Comparison of ENCODE assay signal across 7 mouse cellular contexts in genomic region chrX:134162043-134162720, GRCm38 (mm10). TPM values are rescaled to one million over a fixed set of nuclear protein-coding genes. Genes with fewer than 3 reads are reported as not detected.
A peak's percentile ranks its signal among the peaks of the same experiment; 100 is the strongest.
DNase-seq lines count a peak whose midpoint lies in the region; ATAC-seq and TF ChIP-seq lines count a peak whose summit lies in the region.

TSS of gene Xkrx (minus strand) at chrX:134162076.

- ATAC-seq in intestine, embryonic 14.5 days (replicated peaks; ENCODE audit: low FRiP score, low TSS enrichment, low read depth), result no peak
- ATAC-seq in midbrain, embryonic 14.5 days (ENCODE audit: low FRiP score, low TSS enrichment), result no peak

- H3K27me3 ChIP-seq in E14TG2a.4 (ENCODE audit: insufficient read depth, low read length), result no peaks in the 10 kb centered on the region
- peaks cover 54% of the 10 kb centered on the region for H3K27me3 ChIP-seq in embryonic facial prominence, embryonic 10.5 days (replicated peaks; ENCODE audit: low read depth, poor library complexity, severe bottlenecking)
- no peaks in the 10 kb centered on the region for H3K27me3 ChIP-seq in intestine, embryonic 14.5 days (replicated peaks; ENCODE audit: control insufficient read depth, insufficient read depth, low read length)
- H3K27me3 ChIP-seq in midbrain, embryonic 14.5 days (ENCODE audit: control insufficient read depth, insufficient read depth, low read length), result no peaks in the 10 kb centered on the region

- 25% methylated on average over 16 of the region's 16 CpGs for WGBS in embryonic facial prominence, embryonic 10.5 days
- 19% methylated on average over 16 of the region's 16 CpGs for WGBS in intestine, embryonic 14.5 days
- WGBS in midbrain, embryonic 14.5 days, result 43% methylated on average over 16 of the region's 16 CpGs

- H3K9me3 ChIP-seq in E14TG2a.4 (ENCODE audit: low read length), result peaks cover 12% of the 10 kb centered on the region
- H3K9me3 ChIP-seq in embryonic facial prominence, embryonic 10.5 days, result no peaks in the 10 kb centered on the region
- no peaks in the 10 kb centered on the region for H3K9me3 ChIP-seq in intestine, embryonic 14.5 days (ENCODE audit: control insufficient read depth, low read length)
- no peaks in the 10 kb centered on the region for H3K9me3 ChIP-seq in midbrain, embryonic 14.5 days (ENCODE audit: control insufficient read depth, low read length)

- H3K27ac ChIP-seq in embryonic facial prominence, embryonic 10.5 days (replicated peaks), result no peak within 1 kb of the TSS
- H3K27ac ChIP-seq in intestine, embryonic 14.5 days (ENCODE audit: low read depth), result no peak within 1 kb of the TSS
- H3K27ac ChIP-seq in midbrain, embryonic 14.5 days (replicated peaks; ENCODE audit: low read depth, low read length), result no peak within 1 kb of the TSS

- peak within 1 kb of the TSS; percentile 45 for H3K4me2 ChIP-seq in intestine, embryonic 14.5 days (ENCODE audit: low read length)
- peak within 1 kb of the TSS; percentile 46 for H3K4me2 ChIP-seq in midbrain, embryonic 14.5 days (ENCODE audit: low read length)

- no peaks in the 10 kb centered on the region for H3K36me3 ChIP-seq in E14TG2a.4 (ENCODE audit: insufficient read depth, low read length)
- no peaks in the 10 kb centered on the region for H3K36me3 ChIP-seq in embryonic facial prominence, embryonic 10.5 days (replicated peaks)
- no peaks in the 10 kb centered on the region for H3K36me3 ChIP-seq in intestine, embryonic 14.5 days (ENCODE audit: control insufficient read depth, insufficient read depth, low read length)
- H3K36me3 ChIP-seq in midbrain, embryonic 14.5 days (ENCODE audit: control insufficient read depth, insufficient read depth, low read length), result no peaks in the 10 kb centered on the region

- no peak within 1 kb of the TSS for H3K9ac ChIP-seq in intestine, embryonic 14.5 days (ENCODE audit: low read length)
- 0 out of 2 replicates have a peak within 1 kb of the TSS, but pooled peaks have one; percentile 24 for H3K9ac ChIP-seq in midbrain, embryonic 14.5 days (replicated peaks; ENCODE audit: low read length)

- H3K4me3 ChIP-seq in E14TG2a.4 (replicated peaks; ENCODE audit: low read length), result peak within 1 kb of the TSS; percentile 29
- H3K4me3 ChIP-seq in embryonic facial prominence, embryonic 10.5 days, result peak within 1 kb of the TSS; percentile 47
- peak within 1 kb of the TSS; percentile 10; the same call in 1 of the 2 replicates for H3K4me3 ChIP-seq in intestine, embryonic 14.5 days (ENCODE audit: low read depth, low read length)
- peak within 1 kb of the TSS; percentile 30 for H3K4me3 ChIP-seq in midbrain, embryonic 14.5 days (replicated peaks; ENCODE audit: low read depth, low read length)

- DNase-seq in B cell, adult 2 months, result peak; percentile 32 to 38
- peak; percentile 10 for DNase-seq in embryonic facial prominence, embryonic 10.5 days (ENCODE audit: low spot score)
- DNase-seq in intestine, embryonic 14.5 days (ENCODE audit: low spot score), result no peak
- DNase-seq in midbrain, embryonic 14.5 days, result peak; percentile 5
- DNase-seq in layer of hippocampus, adult 8-10 months (ENCODE audit: low spot score in 2 of 2), result no peak
- DNase-seq in gastrocnemius, postnatal 4 days (ENCODE audit: low spot score in 2 of 2), result no peak

- TF ChIP-seq CTCF in E14TG2a.4 (conservative IDR thresholded peaks at IDR 0.05; ENCODE audit: low read length), result no peak

- peaks cover 19% of the 10 kb centered on the region; the same call in 1 of the 2 replicates for H3K4me1 ChIP-seq in E14TG2a.4 (replicated peaks; ENCODE audit: low read depth, low read length)
- peaks cover 4% of the 10 kb centered on the region; the same call in 1 of the 2 replicates for H3K4me1 ChIP-seq in embryonic facial prominence, embryonic 10.5 days
- H3K4me1 ChIP-seq in intestine, embryonic 14.5 days (replicated peaks; ENCODE audit: control insufficient read depth, insufficient read depth, low read length), result no peaks in the 10 kb centered on the region
- H3K4me1 ChIP-seq in midbrain, embryonic 14.5 days (ENCODE audit: control insufficient read depth, insufficient read depth, low read length), result no peaks in the 10 kb centered on the region

RNA-seq across cellular contexts. Expression of gene Xkrx, which starts in this region (rescaled TPM):
- polyA plus RNA-seq in embryonic facial prominence, embryonic 10.5 days (2016; fragmentation: Nextera tagmentation; extraction: Ambion mirVana), result not detected in 2 replicates
- 0.16 TPM in 1 of 2 replicates, not detected in the other for polyA plus RNA-seq in intestine, embryonic 14.5 days (2014; fragmentation: Nextera tagmentation; extraction: Ambion mirVana)
- 0.39 and 0.63 TPM in 2 replicates for polyA plus RNA-seq in midbrain, embryonic 14.5 days (2014; fragmentation: Nextera tagmentation; extraction: Ambion mirVana)
- 1 to 10 TPM in 1 of 4 experiments, under 1 TPM in 3; 0.77 to 1.5 (median 0.86) TPM for total RNA-seq in layer of hippocampus, adult 8-10 months (2022)
- total RNA-seq in gastrocnemius, postnatal 4 days (2021), result 1 to 10 TPM in 1 of 2 experiments, under 1 TPM in 1; 0.69 to 1.5 TPM

Comparison
In these comparisons a context has a peak if more than half of its experiments do, and no peak if none do; other contexts are left out.
1. Peak in DNase-seq and H3K4me3 ChIP-seq in embryonic facial prominence, embryonic 10.5 days; RNA of the gene not detected or under 1 TPM.
2. Peak in DNase-seq, H3K4me3 ChIP-seq, H3K9ac ChIP-seq and H3K4me2 ChIP-seq in midbrain, embryonic 14.5 days; RNA of the gene not detected or under 1 TPM.
3. DNase-seq: peak in B cell, adult 2 months (2 of 2); none in intestine, embryonic 14.5 days (single experiment), layer of hippocampus, adult 8-10 months (0 of 2) and gastrocnemius, postnatal 4 days (0 of 2).
4. Peak in every context shown above with its lines, with median percentiles within 50 percentile points of each other: H3K4me3 ChIP-seq.